Mouse (Mus musculus): ENCODE results near the gene Mfsd4b1. TPM values are rescaled to one million over a fixed set of nuclear protein-coding genes. Genes with fewer than 3 reads are reported as not detected.

The Mfsd4b1 gene
- polyA plus RNA-seq, 1 experiment from 2014 or later: 0.69 TPM

GRCm38 (mm10) chr10:39960441-39960822 is 64.6 kb downstream of the Mfsd4b1 start:
- no peaks in the 10 kb centered on the region for H3K27me3 ChIP-seq (replicated peaks; ENCODE audit: insufficient read depth, low read length)
- peaks cover 6% of the 10 kb centered on the region; the same call in 1 of the 2 replicates for H3K4me1 ChIP-seq (ENCODE audit: insufficient read depth, low read depth, low read length)
- H3K4me2 ChIP-seq (replicated peaks; ENCODE audit: low read depth, low read length): peak overlapping the region; percentile 79
- H3K4me3 ChIP-seq (ENCODE audit: low read depth, low read length): peak overlapping the region; percentile 44; the same call in 1 of the 2 replicates
- ATAC-seq (peak; percentile 34), DNase-seq (ENCODE audit: low spot score) (no peak)
- H3K9me3 ChIP-seq (ENCODE audit: low read length): no peaks in the 10 kb centered on the region
- H3K9ac ChIP-seq (replicated peaks; ENCODE audit: low read depth): no peak overlapping the region
- H3K36me3 ChIP-seq (ENCODE audit: insufficient read depth, low read length): no peaks in the 10 kb centered on the region
- TF ChIP-seq CTCF (IDR thresholded peaks at IDR 0.05) (no peak), EP300 (IDR thresholded peaks at IDR 0.05) (no peak)
- H3K27ac ChIP-seq (ENCODE audit: low read length): no peak overlapping the region
- 43% methylated on average over 11 of the region's 11 CpGs for WGBS

GRCm38 (mm10) chr10:39959761-39960440 is 65.2 kb downstream of the Mfsd4b1 start, which contains the start of gene Mfsd4b3:
Gene Mfsd4b3, minus strand, starts transcription at chr10:39960153.
- peak; percentile 100 for ATAC-seq
- TF ChIP-seq CTCF (IDR thresholded peaks at IDR 0.05) (peak; percentile 88), EP300 (IDR thresholded peaks at IDR 0.05) (peak; percentile 29; the same call in 1 of the 2 replicates)
- Histone ChIP-seq H3K27me3 (replicated peaks; ENCODE audit: insufficient read depth, low read length) (no peaks in the 10 kb centered on the region), H3K36me3 (ENCODE audit: insufficient read depth, low read length) (no peaks in the 10 kb centered on the region), H3K4me1 (ENCODE audit: insufficient read depth, low read depth, low read length) (peaks cover 6% of the 10 kb centered on the region; the same call in 1 of the 2 replicates), H3K4me3 (ENCODE audit: low read depth, low read length) (peak within 1 kb of the TSS; percentile 44), H3K9me3 (ENCODE audit: low read length) (no peaks in the 10 kb centered on the region), H3K4me2 (replicated peaks; ENCODE audit: low read depth, low read length) (peak within 1 kb of the TSS; percentile 79), H3K27ac (ENCODE audit: low read length) (peak within 1 kb of the TSS; percentile 70), H3K9ac (replicated peaks; ENCODE audit: low read depth) (no peak within 1 kb of the TSS; the same call in 1 of the 2 replicates)
- DNase-seq (ENCODE audit: low spot score): peak; percentile 99
- under 1% methylated on average over 32 of the region's 38 CpGs for WGBS

- H3K4me2 ChIP-seq (replicated peaks; ENCODE audit: low read depth, low read length): no peak overlapping the region
- no peaks in the 10 kb centered on the region for H3K36me3 ChIP-seq (ENCODE audit: insufficient read depth, low read length)
- ATAC-seq: no peak
- peaks cover 6% of the 10 kb centered on the region; the same call in 1 of the 2 replicates for H3K4me1 ChIP-seq (ENCODE audit: insufficient read depth, low read depth, low read length)
- WGBS: 71% methylated on average over 4 of the region's 4 CpGs
- H3K4me3 ChIP-seq (ENCODE audit: low read depth, low read length): no peak overlapping the region
- no peaks in the 10 kb centered on the region for H3K9me3 ChIP-seq (ENCODE audit: low read length)
- TF ChIP-seq EP300 (IDR thresholded peaks at IDR 0.05): no peak
- TF ChIP-seq CTCF (IDR thresholded peaks at IDR 0.05): peak; percentile 53
- H3K27ac ChIP-seq (ENCODE audit: low read length): no peak overlapping the region
- H3K27me3 ChIP-seq (replicated peaks; ENCODE audit: insufficient read depth, low read length): no peaks in the 10 kb centered on the region
- peak; percentile 41 for DNase-seq (ENCODE audit: low spot score)
- H3K9ac ChIP-seq (replicated peaks; ENCODE audit: low read depth): no peak overlapping the region
Observed at GRCm38 (mm10) chr10:39958266-39958665, 66.8 kb downstream of the Mfsd4b1 start.

- 55% methylated on average over 2 of the region's 2 CpGs for WGBS
- DNase-seq (ENCODE audit: low spot score) (no peak), ATAC-seq (no peak)
Observed at GRCm38 (mm10) chr10:39956340-39956878, 68.7 kb downstream of the Mfsd4b1 start.

DNA sequence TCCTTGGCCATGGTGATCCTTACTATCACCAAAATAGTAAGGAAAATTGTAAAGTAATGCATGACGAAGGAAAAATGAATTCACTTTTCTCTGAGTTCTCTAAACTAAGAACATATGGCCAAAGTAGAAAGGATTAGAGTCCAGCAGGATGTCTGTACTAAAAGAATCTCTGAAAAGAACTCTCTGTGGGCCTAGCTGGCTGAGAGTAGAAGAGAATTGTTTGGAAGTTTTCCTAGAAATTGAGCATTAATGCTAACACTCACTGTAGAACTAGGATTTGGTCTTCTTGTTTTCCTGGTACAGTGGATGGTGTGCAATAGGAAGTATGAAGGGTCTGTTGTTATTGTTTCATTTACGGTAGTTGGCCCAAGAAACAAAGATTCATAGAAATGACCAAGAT is 69.9 kb downstream of the Mfsd4b1 start:
- no peaks in the 10 kb centered on the region for H3K27me3 ChIP-seq (replicated peaks; ENCODE audit: insufficient read depth, low read length)
- H3K9me3 ChIP-seq (ENCODE audit: low read length): no peaks in the 10 kb centered on the region
- H3K4me1 ChIP-seq (ENCODE audit: insufficient read depth, low read depth, low read length): peaks cover 6% of the 10 kb centered on the region; the same call in 1 of the 2 replicates
- no peak overlapping the region for H3K9ac ChIP-seq (replicated peaks; ENCODE audit: low read depth)
- no peak for DNase-seq (ENCODE audit: low spot score)
- TF ChIP-seq EP300 (IDR thresholded peaks at IDR 0.05) (no peak), CTCF (IDR thresholded peaks at IDR 0.05) (no peak)
- H3K4me3 ChIP-seq (ENCODE audit: low read depth, low read length): no peak overlapping the region
- H3K4me2 ChIP-seq (replicated peaks; ENCODE audit: low read depth, low read length): no peak overlapping the region
- no peaks in the 10 kb centered on the region for H3K36me3 ChIP-seq (ENCODE audit: insufficient read depth, low read length)
- H3K27ac ChIP-seq (ENCODE audit: low read length): no peak overlapping the region
- ATAC-seq: no peak
- WGBS: 65% methylated on average over 2 of the region's 2 CpGs

More at GRCm38 (mm10) chr10:39956340-39956878, 68.7 kb downstream of the Mfsd4b1 start:
- H3K4me3 ChIP-seq (ENCODE audit: low read depth, low read length): no peak overlapping the region
- no peak overlapping the region for H3K4me2 ChIP-seq (replicated peaks; ENCODE audit: low read depth, low read length)
- no peaks in the 10 kb centered on the region for H3K27me3 ChIP-seq (replicated peaks; ENCODE audit: insufficient read depth, low read length)
- no peak overlapping the region for H3K9ac ChIP-seq (replicated peaks; ENCODE audit: low read depth)
- TF ChIP-seq CTCF (IDR thresholded peaks at IDR 0.05) (no peak), EP300 (IDR thresholded peaks at IDR 0.05) (no peak)
- no peaks in the 10 kb centered on the region for H3K36me3 ChIP-seq (ENCODE audit: insufficient read depth, low read length)
- H3K4me1 ChIP-seq (ENCODE audit: insufficient read depth, low read depth, low read length): peaks cover 6% of the 10 kb centered on the region; the same call in 1 of the 2 replicates
- H3K9me3 ChIP-seq (ENCODE audit: low read length): no peaks in the 10 kb centered on the region
- no peak overlapping the region for H3K27ac ChIP-seq (ENCODE audit: low read length)

Other genes starting within 250 kb of the Mfsd4b1 start
- gene Mfsd4b4, start 126.0 kb downstream of the Mfsd4b1 start, polyA plus RNA-seq (2015; fragmentation: Nextera tagmentation; extraction: Ambion mirVana): 2.7 and 3.3 TPM in 2 replicates
- gene Mfsd4b2, start 98.3 kb downstream of the Mfsd4b1 start, polyA plus RNA-seq (2015; fragmentation: Nextera tagmentation; extraction: Ambion mirVana): not detected in 2 replicates
- 0.55 and 0.57 TPM in 2 replicates for gene Mfsd4b3, start 65.1 kb downstream of the Mfsd4b1 start, polyA plus RNA-seq (2015; fragmentation: Nextera tagmentation; extraction: Ambion mirVana)
- 0.11 and 0.13 TPM in 2 replicates for gene Mfsd4b5, start 38.6 kb downstream of the Mfsd4b1 start, polyA plus RNA-seq (2015; fragmentation: Nextera tagmentation; extraction: Ambion mirVana)
- 7.3 and 8.7 TPM in 2 replicates for gene Slc16a10, start 117.0 kb upstream of the Mfsd4b1 start, polyA plus RNA-seq (2015; fragmentation: Nextera tagmentation; extraction: Ambion mirVana)
- 19.0 and 20.4 TPM in 2 replicates for gene Rpf2, start 221.8 kb upstream of the Mfsd4b1 start, polyA plus RNA-seq (2015; fragmentation: Nextera tagmentation; extraction: Ambion mirVana)
- gene Gtf3c6, start 232.8 kb upstream of the Mfsd4b1 start, polyA plus RNA-seq (2015; fragmentation: Nextera tagmentation; extraction: Ambion mirVana): 35.2 and 40.0 TPM in 2 replicates